Mouse (Mus musculus): Measurements from ENCODE around the gene Hist1h1d. TPM values are rescaled to one million over a fixed set of nuclear protein-coding genes. Genes with fewer than 3 reads are reported as not detected.
"Not testable (repeated sequence)": the region's sequence is repeated elsewhere in the genome, so short reads cannot be mapped to it uniquely, and the experiment has no call there.

Hist1h1d gene
- polyA plus RNA-seq, 1 experiment from 2014 or later, result 0.52 TPM

- H3K9me3 ChIP-seq, result no peaks in the 10 kb centered on the region
- ATAC-seq (ENCODE audit: insufficient number of reproducible peaks, insufficient read depth, low FRiP score, low TSS enrichment, low read depth), result no peak
- no peaks in the 10 kb centered on the region for H3K36me3 ChIP-seq
- H3K4me3 ChIP-seq, result no peak overlapping the region
- H3K27me3 ChIP-seq, result no peaks in the 10 kb centered on the region
- H3K4me2 ChIP-seq, result peak overlapping the region; percentile 24
- WGBS, result 59% methylated on average over 5 of the region's 5 CpGs
- H3K9ac ChIP-seq, result 0 out of 2 replicates have a peak overlapping the region, but pooled peaks have one; percentile 12
- H3K27ac ChIP-seq, result 0 out of 2 replicates have a peak overlapping the region, but pooled peaks have one; percentile 48
- H3K4me1 ChIP-seq, result peaks cover 20% of the 10 kb centered on the region
Observed at GRCm38 (mm10) chr13:23538249-23538648, 14.8 kb upstream of the Hist1h1d start.

DNA sequence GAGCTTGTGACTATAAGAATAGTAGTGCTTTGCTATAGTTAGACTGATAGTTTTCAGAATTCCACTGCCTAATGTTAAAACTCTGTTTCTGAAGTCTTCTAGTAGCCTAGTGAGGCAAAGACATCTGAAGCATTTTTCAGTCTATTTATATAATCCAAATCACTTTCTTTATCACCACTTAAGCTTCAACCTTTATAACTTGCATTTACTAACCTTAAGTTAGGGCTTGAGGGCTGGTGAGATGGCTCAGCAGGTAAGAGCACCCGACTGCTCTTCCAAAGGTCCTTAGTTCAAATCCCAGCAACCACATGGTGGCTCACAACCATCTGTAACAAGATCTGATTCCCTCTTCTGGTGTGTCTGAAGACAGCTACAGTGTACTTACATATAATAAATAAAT is 13.2 kb upstream of the Hist1h1d start:
- not testable (repeated sequence) for H3K9ac ChIP-seq; H3K4me2 ChIP-seq; ATAC-seq (ENCODE audit: insufficient number of reproducible peaks, insufficient read depth, low FRiP score, low TSS enrichment, low read depth); H3K4me3 ChIP-seq; H3K36me3 ChIP-seq; H3K9me3 ChIP-seq; H3K27me3 ChIP-seq; H3K27ac ChIP-seq
- 68% methylated on average over 1 of the region's 1 CpGs for WGBS
- peaks cover 14% of the 10 kb centered on the region for H3K4me1 ChIP-seq

DNA sequence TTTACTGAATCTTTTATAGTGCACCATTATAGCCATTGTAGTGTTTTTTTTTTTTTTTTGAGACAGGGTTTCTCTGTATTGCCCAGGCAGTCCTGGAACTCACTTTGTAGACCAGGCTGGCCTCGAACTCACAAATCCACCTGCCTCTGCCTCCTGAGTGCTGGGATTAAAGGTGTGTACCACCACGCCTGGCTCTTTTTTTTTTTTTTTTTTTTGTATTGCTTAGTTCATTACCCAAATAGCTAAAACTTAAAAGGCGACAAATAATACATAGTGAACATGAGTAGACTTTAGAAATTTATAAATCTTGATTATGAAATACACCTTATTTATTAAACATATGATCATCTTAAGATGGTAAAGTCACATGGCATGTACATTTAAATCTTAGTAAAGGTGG is 11.6 kb upstream of the Hist1h1d start:
- H3K27me3 ChIP-seq, result no peaks in the 10 kb centered on the region
- H3K9ac ChIP-seq, result no peak overlapping the region
- peak overlapping the region; percentile 68; the same call in 1 of the 2 replicates for H3K4me2 ChIP-seq
- no peak overlapping the region for H3K27ac ChIP-seq
- H3K36me3 ChIP-seq, result no peaks in the 10 kb centered on the region
- WGBS, result 71% methylated on average over 3 of the region's 3 CpGs
- peaks cover 10% of the 10 kb centered on the region for H3K4me1 ChIP-seq
- no peaks in the 10 kb centered on the region for H3K9me3 ChIP-seq
- no peak for ATAC-seq (ENCODE audit: insufficient number of reproducible peaks, insufficient read depth, low FRiP score, low TSS enrichment, low read depth)
- no peak overlapping the region for H3K4me3 ChIP-seq

DNA sequence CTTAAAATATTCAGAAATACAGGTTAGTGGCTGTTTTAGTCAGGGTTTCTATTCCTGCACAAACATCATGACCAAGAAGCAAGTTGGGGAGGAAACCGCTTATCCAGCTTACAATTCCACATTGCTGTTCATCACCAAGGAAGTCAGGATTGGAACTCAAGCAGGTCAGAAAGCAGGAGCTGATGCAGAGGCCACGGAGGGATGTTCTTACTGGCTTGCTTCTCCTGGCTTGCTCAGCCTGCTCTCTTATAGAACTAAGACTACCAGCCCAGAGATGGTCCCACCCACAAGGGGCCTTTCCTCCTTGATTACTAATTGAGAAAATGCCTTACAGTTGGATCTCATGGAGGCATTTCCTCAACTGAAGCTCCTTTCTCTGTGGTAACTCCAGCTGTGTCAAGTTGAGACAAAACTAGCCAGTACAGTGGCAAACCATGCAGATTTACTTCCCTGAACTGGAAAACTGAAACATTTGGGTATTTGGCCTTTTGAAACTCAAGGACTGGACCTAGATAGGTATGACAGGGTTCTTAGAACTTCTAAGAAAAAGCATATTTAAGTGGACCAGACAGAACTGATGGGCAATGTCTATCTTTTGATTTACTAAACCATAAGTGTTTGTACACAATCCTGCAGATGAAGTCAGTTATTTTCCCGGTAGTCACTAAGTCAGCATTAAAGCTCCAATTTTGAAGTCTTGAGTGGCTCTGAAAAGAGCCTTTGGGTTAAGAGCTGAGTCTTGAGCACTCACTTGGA is 10.7 kb upstream of the Hist1h1d start:
- not testable (repeated sequence) for ATAC-seq (ENCODE audit: insufficient number of reproducible peaks, insufficient read depth, low FRiP score, low TSS enrichment, low read depth); H3K27me3 ChIP-seq; H3K36me3 ChIP-seq; H3K4me1 ChIP-seq; H3K9me3 ChIP-seq
- WGBS, result 3% methylated on average over 3 of the region's 3 CpGs
- Histone ChIP-seq H3K4me3 (peak overlapping the region; percentile 51), H3K27ac (peak overlapping the region; percentile 92), H3K9ac (peak overlapping the region; percentile 74), H3K4me2 (peak overlapping the region; percentile 68)

DNA sequence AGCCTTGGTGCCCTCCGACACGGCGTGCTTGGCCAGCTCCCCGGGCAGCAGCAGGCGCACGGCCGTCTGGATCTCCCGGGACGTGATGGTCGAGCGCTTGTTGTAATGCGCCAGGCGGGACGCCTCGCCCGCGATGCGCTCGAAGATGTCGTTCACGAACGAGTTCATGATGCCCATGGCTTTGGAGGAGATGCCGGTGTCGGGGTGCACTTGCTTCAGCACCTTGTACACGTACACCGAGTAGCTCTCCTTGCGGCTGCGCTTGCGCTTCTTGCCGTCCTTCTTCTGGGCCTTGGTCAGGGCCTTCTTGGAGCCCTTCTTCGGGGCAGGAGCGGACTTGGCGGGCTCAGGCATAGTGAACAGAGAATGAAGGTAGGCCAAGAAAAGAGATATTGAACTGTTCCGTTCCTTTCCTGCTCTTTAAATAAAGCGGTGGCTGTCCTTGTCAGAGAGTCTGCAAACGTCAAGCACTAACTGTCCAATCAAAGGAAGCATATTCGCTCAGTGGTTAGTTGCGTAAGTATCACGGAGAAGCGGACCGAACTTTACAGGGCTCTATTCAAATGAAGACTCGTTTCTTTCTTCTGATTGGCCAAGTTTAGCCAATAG is 10.0 kb upstream of the Hist1h1d start, which contains the start of gene Hist1h2bh:
Gene Hist1h2bh, minus strand, starts transcription at position 394 of the 609 bp plus-strand sequence.
- under 1% methylated on average over 27 of the region's 42 CpGs for WGBS
- H3K4me1 ChIP-seq, H3K9me3 ChIP-seq, H3K27me3 ChIP-seq, H3K36me3 ChIP-seq: not testable (repeated sequence)
- Histone ChIP-seq H3K4me3 (peak within 1 kb of the TSS; percentile 51), H3K27ac (peak within 1 kb of the TSS; percentile 97), H3K4me2 (peak within 1 kb of the TSS; percentile 69), H3K9ac (peak within 1 kb of the TSS; percentile 74)
- peak; percentile 91 for ATAC-seq (ENCODE audit: insufficient number of reproducible peaks, insufficient read depth, low FRiP score, low TSS enrichment, low read depth)

DNA sequence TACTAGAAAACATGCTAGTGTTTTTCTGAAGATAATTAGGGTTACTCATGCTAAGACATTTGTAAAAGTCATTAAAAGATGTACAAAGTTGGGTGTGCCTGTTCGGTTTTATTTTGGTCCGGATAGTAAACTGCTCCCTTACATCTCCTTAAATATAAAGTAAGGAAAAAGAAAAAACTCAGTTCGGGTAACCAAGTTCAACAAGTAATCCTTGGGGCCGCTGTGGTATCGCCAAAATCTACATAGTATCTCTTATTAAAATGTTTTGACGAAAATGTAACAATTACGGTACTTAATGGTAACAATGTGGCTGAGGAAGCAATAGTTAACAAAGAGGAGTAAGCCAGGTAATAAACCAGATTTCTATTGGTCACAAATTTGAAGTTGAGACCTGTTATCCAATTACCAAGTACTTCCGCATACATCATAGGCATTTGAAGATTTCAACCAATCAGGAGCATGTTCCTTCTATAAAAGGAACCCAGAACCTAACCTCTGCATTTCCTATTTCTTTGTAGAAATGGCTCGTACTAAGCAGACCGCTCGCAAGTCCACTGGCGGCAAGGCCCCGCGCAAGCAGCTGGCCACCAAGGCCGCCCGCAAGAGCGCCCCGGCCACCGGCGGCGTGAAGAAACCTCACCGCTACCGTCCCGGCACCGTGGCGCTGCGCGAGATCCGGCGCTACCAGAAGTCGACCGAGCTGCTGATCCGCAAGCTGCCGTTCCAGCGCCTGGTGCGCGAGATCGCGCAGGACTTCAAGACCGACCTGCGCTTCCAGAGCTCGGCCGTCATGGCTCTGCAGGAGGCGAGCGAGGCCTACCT is 8.9 kb upstream of the Hist1h1d start, which contains the start of gene Hist1h3f:
Gene Hist1h3f, plus strand, starts transcription at position 88 of the 822 bp plus-strand sequence.
- Histone ChIP-seq H3K4me2 (peak within 1 kb of the TSS; percentile 69), H3K27me3 (no peaks in the 10 kb centered on the region), H3K9me3 (no peaks in the 10 kb centered on the region), H3K4me1 (no peaks in the 10 kb centered on the region; the same call in 1 of the 2 replicates), H3K36me3 (no peaks in the 10 kb centered on the region), H3K9ac (peak within 1 kb of the TSS; percentile 76), H3K27ac (peak within 1 kb of the TSS; percentile 97), H3K4me3 (peak within 1 kb of the TSS; percentile 51)
- peak; percentile 91 for ATAC-seq (ENCODE audit: insufficient number of reproducible peaks, insufficient read depth, low FRiP score, low TSS enrichment, low read depth)
- WGBS, result under 1% methylated on average over 22 of the region's 45 CpGs

GRCm38 (mm10) chr13:23544787-23545120 is 8.3 kb upstream of the Hist1h1d start:
- not testable (repeated sequence) for H3K9me3 ChIP-seq; ATAC-seq (ENCODE audit: insufficient number of reproducible peaks, insufficient read depth, low FRiP score, low TSS enrichment, low read depth); H3K27me3 ChIP-seq; H3K36me3 ChIP-seq; H3K4me1 ChIP-seq
- WGBS, result 0% methylated on average over 13 of the region's 14 CpGs
- Histone ChIP-seq H3K4me3 (peak overlapping the region; percentile 51), H3K27ac (peak overlapping the region; percentile 97), H3K9ac (peak overlapping the region; percentile 76), H3K4me2 (peak overlapping the region; percentile 69)

- Histone ChIP-seq H3K9me3 (no peaks in the 10 kb centered on the region), H3K4me2 (0 out of 2 replicates have a peak overlapping the region, but pooled peaks have one; percentile 0), H3K9ac (no peak overlapping the region), H3K27me3 (no peaks in the 10 kb centered on the region), H3K36me3 (no peaks in the 10 kb centered on the region), H3K4me1 (peaks cover 6% of the 10 kb centered on the region), H3K4me3 (no peak overlapping the region), H3K27ac (peak overlapping the region; percentile 23; the same call in 1 of the 2 replicates)
- ATAC-seq (ENCODE audit: insufficient number of reproducible peaks, insufficient read depth, low FRiP score, low TSS enrichment, low read depth), result no peak
- 81% methylated on average over 5 of the region's 5 CpGs for WGBS
Observed at GRCm38 (mm10) chr13:23546694-23547093, 6.4 kb upstream of the Hist1h1d start.

DNA sequence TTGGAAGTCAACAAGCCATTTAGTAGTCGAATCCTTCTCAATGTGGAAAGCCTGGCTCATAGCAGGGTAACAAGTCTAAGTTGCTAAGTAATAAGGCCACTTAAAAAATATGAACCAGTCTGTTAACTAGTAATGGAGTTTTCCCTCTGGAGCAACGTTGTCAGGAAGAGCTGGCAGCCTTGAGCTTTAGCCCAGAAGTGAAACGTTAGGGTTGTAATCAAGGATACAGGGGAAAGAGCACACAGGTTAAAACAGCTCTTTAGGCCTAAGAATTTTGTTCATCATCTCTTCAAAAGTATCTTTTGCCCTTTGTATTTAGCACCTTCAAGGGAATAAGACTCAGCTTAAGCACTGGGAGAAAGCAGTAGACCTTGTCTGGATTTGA is 2.3 kb upstream of the Hist1h1d start:
- no peaks in the 10 kb centered on the region for H3K36me3 ChIP-seq

GRCm38 (mm10) chr13:23551146-23551834 is 1.8 kb upstream of the Hist1h1d start, which contains the start of gene Hist1h4f:
Gene Hist1h4f, minus strand, starts transcription at chr13:23551648.
- Histone ChIP-seq H3K4me1 (peaks cover 16% of the 10 kb centered on the region), H3K4me2 (peak within 1 kb of the TSS; percentile 72), H3K27ac (peak within 1 kb of the TSS; percentile 94), H3K9ac (peak within 1 kb of the TSS; percentile 71), H3K4me3 (peak within 1 kb of the TSS; percentile 48)
- WGBS, result under 1% methylated on average over 47 of the region's 47 CpGs
- peak; percentile 79 for ATAC-seq (ENCODE audit: insufficient number of reproducible peaks, insufficient read depth, low FRiP score, low TSS enrichment, low read depth)
- not testable (repeated sequence) for H3K9me3 ChIP-seq, H3K27me3 ChIP-seq, H3K36me3 ChIP-seq

More for the DNA sequence above, 2.3 kb upstream of the Hist1h1d start:
- Histone ChIP-seq H3K4me2 (peak overlapping the region; percentile 72), H3K9me3 (no peaks in the 10 kb centered on the region), H3K4me1 (peaks cover 16% of the 10 kb centered on the region), H3K27ac (peak overlapping the region; percentile 94), H3K4me3 (peak overlapping the region; percentile 48), H3K9ac (peak overlapping the region; percentile 71), H3K27me3 (no peaks in the 10 kb centered on the region)
- no peak for ATAC-seq (ENCODE audit: insufficient number of reproducible peaks, insufficient read depth, low FRiP score, low TSS enrichment, low read depth)
- 6% methylated on average over 3 of the region's 3 CpGs for WGBS
